Mouse (Mus musculus) skeletal muscle tissue, adult 2 months (tissue): Measurements from ENCODE around the gene Minos1.

ENCODE experiments used
- DNase-seq: peaks from one replicate; pipeline ENCODE4 v3.0.0-alpha.2; 2012; ENCODE audit warnings: low read depth, low spot score

The Minos1 gene

GRCm38 (mm10) chr4:139144577-139144976 lies 13.7 kb upstream of the Minos1 start:
- no peak for DNase-seq

GRCm38 (mm10) chr4:139142985-139143384 lies 12.1 kb upstream of the Minos1 start:
- no peak for DNase-seq

GRCm38 (mm10) chr4:139141785-139142184 lies 10.9 kb upstream of the Minos1 start:
- DNase-seq, result no peak

GRCm38 (mm10) chr4:139140267-139140666 lies 9.4 kb upstream of the Minos1 start:
- no peak for DNase-seq

GRCm38 (mm10) chr4:139136011-139136410 lies 5.1 kb upstream of the Minos1 start:
- no peak for DNase-seq

- DNase-seq, result no peak
Observed at GRCm38 (mm10) chr4:139133109-139133508, 2.2 kb upstream of the Minos1 start.

GRCm38 (mm10) chr4:139131858-139132672 lies 1.2 kb upstream of the Minos1 start:
- no peak for DNase-seq

- no peak for DNase-seq
Observed at GRCm38 (mm10) chr4:139129806-139130700, 860 bp downstream of the Minos1 start.

GRCm38 (mm10) chr4:139126475-139126874 lies 4.4 kb downstream of the Minos1 start:
- no peak for DNase-seq

GRCm38 (mm10) chr4:139124940-139125339 lies 6.0 kb downstream of the Minos1 start:
- DNase-seq, result no peak

- no peak for DNase-seq
Observed at GRCm38 (mm10) chr4:139122557-139122956, 8.4 kb downstream of the Minos1 start.

- no peak for DNase-seq
Observed at GRCm38 (mm10) chr4:139120998-139121397, 9.9 kb downstream of the Minos1 start.

- no peak for DNase-seq
Observed at GRCm38 (mm10) chr4:139120281-139120814, 10.6 kb downstream of the Minos1 start.

GRCm38 (mm10) chr4:139116356-139117063 lies 14.4 kb downstream of the Minos1 start:
- DNase-seq, result no peak

GRCm38 (mm10) chr4:139115721-139116120 lies 15.2 kb downstream of the Minos1 start:
- no peak for DNase-seq

- DNase-seq, result no peak
Observed at GRCm38 (mm10) chr4:139112482-139112881, 18.4 kb downstream of the Minos1 start.

- DNase-seq, result no peak
Observed at GRCm38 (mm10) chr4:139111421-139111820, 19.5 kb downstream of the Minos1 start.

GRCm38 (mm10) chr4:139110858-139111257 lies 20.1 kb downstream of the Minos1 start:
- DNase-seq, result no peak

- no peak for DNase-seq
Observed at GRCm38 (mm10) chr4:139105453-139105852, 25.5 kb downstream of the Minos1 start.

GRCm38 (mm10) chr4:139101546-139101945 lies 29.4 kb downstream of the Minos1 start:
- DNase-seq, result no peak

GRCm38 (mm10) chr4:139100326-139100725 lies 30.6 kb downstream of the Minos1 start:
- no peak for DNase-seq

- no peak for DNase-seq
Observed at GRCm38 (mm10) chr4:139096201-139096600, 34.7 kb downstream of the Minos1 start.
